Mouse (Mus musculus): ENCODE measurements around the gene Tmem176b.

DNA sequence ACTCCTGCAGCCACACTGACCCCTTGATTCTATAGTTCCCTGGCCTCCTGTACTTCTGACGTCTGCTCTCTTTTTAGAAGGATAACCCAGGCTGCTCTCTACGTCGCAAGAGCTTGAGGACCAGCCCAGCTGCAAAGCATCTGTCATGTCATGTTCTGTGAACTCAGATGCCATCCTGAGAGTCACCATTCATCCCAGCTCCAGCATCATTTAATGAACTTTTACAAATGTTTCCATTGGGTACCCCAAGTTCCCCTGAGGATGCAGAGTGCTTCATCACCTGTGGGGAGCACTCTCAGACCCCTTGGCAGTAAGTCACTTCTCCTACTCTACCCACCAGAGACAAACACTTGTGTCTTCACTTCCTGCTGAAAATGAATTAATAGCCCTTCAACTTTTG, 22.9 kb upstream of the Tmem176b start:
- no peak for TF ChIP-seq CTCF (IDR thresholded peaks at IDR 0.05; ENCODE audit: control insufficient read depth, insufficient read depth, insufficient read length)
- TF ChIP-seq MAX (IDR thresholded peaks at IDR 0.05) = no peak
- TF ChIP-seq MYOD1 (IDR thresholded peaks at IDR 0.05; ENCODE audit: control insufficient read depth, insufficient read length, low read depth) = no peak
- no peak for TF ChIP-seq FOSL1 (IDR thresholded peaks at IDR 0.05; ENCODE audit: insufficient read depth, low read length, poor library complexity, severe bottlenecking)
- TF ChIP-seq USF1 (IDR thresholded peaks at IDR 0.05; ENCODE audit: low read depth) = no peak
- no peak for TF ChIP-seq MYOG (IDR thresholded peaks at IDR 0.05; ENCODE audit: control insufficient read depth, extremely low read depth, insufficient read length)
